Mouse (Mus musculus) cerebellum, adult (tissue): ENCODE data around the gene Gm15114.
"Not testable (repeated sequence)": the region's sequence is repeated elsewhere in the genome, so short reads cannot be mapped to it uniquely, and the experiment has no call there.

ENCODE experiments used
- ATAC-seq: cut with Nextera tagmentation; 2 replicates; pipeline ENCODE4 v1.9.2; 2017; ENCODE audit warnings: mild to moderate bottlenecking, moderate library complexity, mixed read lengths; ENCODE audit not compliant: insufficient number of reproducible peaks, low FRiP score, low TSS enrichment

The Gm15114 gene

DNA sequence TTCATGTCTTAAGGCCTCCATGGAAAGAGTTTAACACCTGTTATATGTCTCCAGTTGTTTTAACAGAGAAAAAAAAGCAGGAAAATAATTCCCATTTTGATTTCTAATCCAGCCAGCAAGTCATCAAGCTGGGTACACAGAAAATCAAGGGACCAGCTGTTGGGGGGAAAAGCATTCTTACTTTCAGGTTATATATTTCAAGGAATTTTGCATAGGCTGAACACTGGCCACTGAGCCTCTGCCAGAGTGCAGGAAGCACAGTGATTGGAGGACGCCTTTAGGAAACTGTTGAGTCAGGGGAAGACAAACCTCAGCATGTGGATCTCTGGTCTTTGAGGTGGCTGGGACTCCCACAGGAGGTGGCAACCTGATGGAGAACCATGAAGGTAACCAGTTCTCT lies at the start of gene Gm15114:
Gene Gm15114 (plus strand): TSS at position 301 of the 400 bp plus-strand sequence.
- ATAC-seq, result not testable (repeated sequence)
